Mouse (Mus musculus): ENCODE results near the gene Abcc4. TPM values are rescaled to one million over a fixed set of nuclear protein-coding genes. Genes with fewer than 3 reads are reported as not detected.
"Not testable (repeated sequence)": the region's sequence is repeated elsewhere in the genome, so short reads cannot be mapped to it uniquely, and the experiment has no call there.

The Abcc4 gene
- total RNA-seq, 2 experiments from 2014 or later, result 7.7 to 9.2 TPM

DNA sequence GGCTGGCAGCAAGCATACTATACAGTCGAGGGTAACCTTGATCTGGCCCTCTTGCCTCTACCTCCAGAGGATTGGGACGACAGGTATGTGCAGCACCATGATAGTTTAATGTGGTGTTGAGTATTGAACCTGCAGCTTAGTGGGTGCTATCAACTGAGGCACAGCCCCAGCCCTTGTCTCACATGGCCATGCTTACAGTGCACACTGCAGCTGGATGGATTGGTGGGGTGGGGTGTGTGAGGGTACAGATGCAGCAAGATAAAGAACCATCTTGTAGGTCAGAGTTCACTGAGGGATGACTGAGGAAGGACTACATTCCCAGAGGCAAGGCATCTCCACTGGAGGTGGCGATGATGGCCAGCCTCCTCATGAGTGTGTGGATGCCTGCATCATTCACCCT, 174.5 kb downstream of the Abcc4 start:
- no peak for DNase-seq (ENCODE audit: extremely low spot score in 1 of 2, low spot score in 1 of 2)

DNA sequence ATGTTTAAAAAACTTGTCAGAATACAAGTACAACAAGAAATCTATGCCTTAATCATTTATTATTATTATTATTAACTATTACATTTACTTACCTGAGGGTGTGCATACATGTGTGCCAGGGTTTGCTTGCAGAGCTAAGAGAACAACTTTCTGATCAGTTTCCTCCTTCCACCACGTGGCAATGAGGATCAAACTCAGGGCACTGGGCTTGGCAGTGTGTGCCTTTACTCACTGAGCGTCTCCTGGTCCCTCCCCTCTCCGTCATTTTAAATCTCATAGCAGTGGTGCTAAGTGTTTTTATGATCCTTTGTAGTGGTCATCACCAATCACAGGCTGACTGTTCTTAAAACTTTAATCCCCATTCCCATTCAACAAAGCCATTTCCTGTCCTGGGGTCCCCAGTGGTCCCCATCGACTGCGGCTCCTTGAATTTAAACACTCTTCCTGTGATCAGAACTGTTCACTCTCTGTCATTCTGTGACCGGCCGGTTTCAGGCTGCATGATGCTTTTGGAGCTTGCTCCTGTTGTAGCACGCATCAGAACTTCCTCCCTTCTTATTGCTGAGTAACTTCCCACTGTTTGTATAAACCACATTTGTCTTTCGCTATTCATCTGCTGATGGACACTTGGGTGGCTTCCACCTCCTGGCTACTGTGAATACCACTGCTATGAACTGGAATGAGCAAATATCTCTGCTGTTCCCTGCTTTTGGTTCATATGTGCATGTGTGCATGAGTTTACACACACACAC, 191.6 kb downstream of the Abcc4 start:
- no peak for DNase-seq (ENCODE audit: extremely low spot score in 1 of 2, low spot score in 1 of 2)

DNA sequence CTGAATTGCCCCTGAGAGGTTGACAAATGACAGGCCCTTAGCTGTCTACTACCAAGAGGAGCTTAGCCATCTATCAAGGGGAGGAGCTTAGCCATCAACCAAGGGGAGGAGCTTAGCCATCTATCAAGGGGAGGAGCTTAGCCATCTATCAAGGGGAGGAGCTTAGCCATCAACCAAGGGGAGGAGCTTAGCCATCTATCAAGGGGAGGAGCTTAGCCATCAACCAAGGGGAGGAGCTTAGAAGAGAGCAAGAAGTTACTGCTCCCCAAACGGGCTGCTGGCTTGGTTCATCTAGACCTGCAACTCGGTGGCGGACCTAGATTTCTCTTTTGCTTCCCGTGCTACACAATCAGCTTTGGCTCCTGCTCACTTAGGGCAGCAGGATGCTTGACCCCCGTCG, 194.3 kb downstream of the Abcc4 start:
- not testable (repeated sequence) for DNase-seq (ENCODE audit: extremely low spot score in 1 of 2, low spot score in 1 of 2)

DNA sequence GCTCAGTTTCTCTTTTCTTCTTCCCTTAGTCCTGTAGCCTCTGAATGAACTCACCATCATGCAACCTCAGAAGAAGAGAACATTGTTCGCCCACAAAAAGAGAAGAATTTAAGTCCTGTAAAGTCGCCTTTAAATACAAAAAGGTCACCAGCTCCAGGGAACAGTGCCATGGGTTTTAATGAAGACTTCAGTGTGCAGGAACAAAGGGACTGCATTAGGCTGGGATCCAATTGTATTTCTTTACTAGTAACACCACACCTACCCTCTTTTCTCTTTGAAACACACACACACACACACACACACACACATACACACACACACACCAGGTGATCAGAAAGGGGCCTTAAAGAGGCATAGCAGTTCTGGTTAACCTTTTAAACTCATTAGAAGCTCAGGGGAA, 195.2 kb downstream of the Abcc4 start:
- no peak for DNase-seq (ENCODE audit: extremely low spot score in 1 of 2, low spot score in 1 of 2)

DNA sequence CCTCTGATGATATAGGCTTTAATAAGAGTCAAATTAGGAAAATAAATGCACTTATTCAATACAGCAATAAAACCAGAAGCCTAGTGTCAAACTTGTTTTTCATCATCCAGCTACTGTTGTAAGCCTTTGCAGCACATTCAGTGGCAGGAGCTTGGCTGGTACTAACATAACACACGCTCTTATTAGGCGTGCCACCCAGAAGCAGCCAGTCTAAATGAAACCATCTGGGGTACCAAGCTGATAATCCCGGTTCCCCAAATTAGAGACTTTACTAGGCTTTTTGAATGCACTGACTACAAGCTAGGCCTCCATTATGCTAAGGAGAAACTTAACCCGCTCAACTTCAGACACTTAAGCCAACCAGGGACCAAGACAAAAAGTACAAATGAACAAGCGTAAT, 195.8 kb downstream of the Abcc4 start:
- no peak for DNase-seq (ENCODE audit: extremely low spot score in 1 of 2, low spot score in 1 of 2)

DNA sequence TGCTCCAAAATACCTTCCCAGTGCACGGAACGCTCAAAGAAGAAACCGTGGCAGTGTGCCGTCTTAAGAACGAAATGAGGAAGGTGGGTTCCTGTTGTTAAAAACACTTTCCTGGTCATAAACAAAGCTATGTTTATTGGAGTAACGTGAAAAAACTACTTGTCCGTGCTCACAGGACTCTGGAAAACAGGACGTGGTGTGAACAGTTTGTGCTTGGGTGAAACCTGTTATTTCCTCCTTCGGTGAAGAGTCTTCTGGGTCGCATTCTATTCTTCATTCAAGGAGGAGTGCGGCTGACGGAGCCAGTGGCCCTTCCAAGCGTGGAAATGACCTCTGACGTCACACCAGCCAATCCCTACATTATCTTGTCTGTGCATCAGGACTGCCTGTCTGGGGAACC, 198.2 kb downstream of the Abcc4 start:
- DNase-seq (ENCODE audit: extremely low spot score in 1 of 2, low spot score in 1 of 2), result no peak

DNA sequence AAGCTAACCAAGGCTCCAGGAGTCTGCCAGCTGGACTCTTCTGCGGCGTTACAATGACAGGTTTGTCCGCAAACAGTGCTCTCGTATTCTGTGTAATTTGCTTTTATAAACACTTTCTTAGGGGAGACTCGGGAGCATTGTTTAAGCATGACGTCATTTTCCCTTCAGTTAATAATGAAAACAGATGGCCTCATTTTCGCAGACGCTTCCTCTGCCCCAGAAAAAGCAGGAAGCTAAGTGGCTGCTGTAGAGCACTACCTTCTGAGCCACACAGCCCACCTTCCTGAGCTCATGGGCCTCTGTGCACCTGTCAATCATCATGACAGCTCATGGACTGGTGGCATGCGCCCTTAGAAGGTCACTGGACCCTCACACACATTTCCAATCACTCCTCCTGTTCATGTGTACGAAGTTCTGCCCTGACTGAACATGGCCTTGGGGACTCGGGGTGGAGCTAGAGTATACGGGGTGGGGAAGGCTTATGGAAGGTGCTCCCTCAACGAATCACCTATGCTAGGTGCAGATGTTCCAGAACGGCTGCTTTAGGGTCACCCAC, 199.3 kb downstream of the Abcc4 start:
- no peak for DNase-seq (ENCODE audit: extremely low spot score in 1 of 2, low spot score in 1 of 2)

DNA sequence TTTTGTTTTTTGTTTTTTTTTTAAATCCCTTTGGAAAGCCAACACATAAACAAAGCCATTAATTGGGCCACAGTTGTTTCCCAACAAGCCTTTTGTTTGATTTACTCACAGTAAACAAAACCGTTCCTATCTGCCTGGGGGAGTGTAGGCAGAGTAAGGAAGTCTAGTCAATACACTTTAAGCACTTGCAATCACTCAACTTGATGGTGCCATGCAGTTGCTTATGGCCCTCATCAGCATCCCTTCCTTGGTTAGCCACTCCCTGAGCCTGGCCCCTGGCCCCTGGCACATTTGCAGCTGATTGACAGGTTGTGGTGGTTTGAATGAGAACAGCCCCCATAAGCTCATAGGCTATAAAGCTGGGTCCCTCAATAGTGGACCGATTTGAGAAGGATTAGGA, 209.3 kb downstream of the Abcc4 start:
- DNase-seq (ENCODE audit: extremely low spot score in 1 of 2, low spot score in 1 of 2), result no peak

DNA sequence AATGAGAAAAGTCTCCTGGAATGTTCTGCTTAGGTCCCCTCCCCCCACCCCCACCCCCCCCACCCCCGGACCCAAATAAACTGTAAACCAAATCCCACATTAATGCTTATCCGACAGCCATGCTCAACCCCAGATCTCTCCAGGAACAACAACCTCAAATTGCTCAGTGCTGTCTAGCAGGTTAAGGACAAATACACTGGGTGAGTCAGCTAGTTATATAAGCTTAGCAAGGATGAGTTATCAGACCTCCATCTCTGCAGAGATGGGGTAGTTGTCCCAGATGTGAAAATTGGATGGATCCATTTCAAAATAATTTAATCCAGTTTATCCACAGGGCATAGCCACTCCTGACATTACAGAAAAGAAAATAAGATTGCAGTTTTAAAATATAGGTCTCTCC, 210.6 kb downstream of the Abcc4 start:
- no peak for DNase-seq (ENCODE audit: extremely low spot score in 1 of 2, low spot score in 1 of 2)

DNA sequence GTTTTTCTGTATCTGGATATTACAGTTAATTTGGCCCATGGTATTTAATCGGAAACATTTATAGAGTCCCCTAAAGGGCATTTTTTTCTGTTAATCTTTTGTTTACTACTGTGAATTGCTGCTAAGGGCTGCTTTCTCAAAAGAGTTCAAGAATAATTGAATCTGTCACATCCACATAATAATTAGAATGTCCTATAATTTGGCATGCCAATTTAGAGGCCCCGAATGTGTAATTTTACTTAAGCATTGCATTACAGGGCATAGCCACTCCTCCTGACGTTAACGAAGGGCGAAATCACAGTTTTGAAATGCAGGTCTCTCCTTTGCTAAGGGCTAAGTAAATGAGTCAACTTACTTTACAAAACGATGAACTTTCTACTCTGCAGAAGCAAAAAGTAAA, 214.3 kb downstream of the Abcc4 start:
- DNase-seq (ENCODE audit: extremely low spot score in 1 of 2, low spot score in 1 of 2), result no peak

DNA sequence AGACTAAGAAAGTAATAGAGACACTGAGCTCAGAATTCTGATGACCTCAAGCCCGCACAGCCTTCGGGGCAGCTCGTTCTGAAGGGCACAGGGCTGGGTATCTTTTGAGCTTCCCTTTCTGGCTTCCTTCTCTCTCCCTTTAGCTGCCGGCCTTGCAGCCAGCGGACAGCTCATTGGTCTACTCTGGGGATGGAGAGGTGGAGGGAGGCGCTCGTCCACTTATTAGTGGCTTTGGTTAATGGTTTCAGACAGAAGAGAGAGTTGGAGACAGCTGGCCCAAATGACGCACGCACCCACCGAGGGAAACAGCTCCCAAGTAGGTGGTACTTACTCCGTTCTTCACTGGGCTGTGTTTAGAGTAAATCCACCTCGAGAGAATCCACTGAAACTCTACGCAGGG, 214.7 kb downstream of the Abcc4 start:
- DNase-seq (ENCODE audit: extremely low spot score in 1 of 2, low spot score in 1 of 2), result no peak

DNA sequence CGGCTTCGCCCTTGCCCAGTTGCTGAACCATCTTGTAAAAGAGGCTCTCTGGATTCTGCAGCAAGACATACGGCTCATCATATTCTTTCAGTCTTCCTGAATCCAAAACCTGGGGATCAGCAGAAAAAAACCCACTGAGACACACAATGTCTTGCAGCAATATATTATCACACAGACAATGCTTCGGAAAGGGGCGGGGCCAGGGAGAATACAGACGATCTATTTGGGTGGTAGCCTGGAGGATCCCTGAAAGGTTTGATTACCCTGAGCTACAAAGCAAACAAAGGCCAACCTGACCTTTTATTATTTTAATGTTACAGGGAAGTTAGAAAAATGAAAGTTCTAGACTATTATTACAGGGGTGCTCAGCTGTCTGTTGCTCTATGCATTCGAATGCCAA, 215.5 kb downstream of the Abcc4 start:
- no peak for DNase-seq (ENCODE audit: extremely low spot score in 1 of 2, low spot score in 1 of 2)

DNA sequence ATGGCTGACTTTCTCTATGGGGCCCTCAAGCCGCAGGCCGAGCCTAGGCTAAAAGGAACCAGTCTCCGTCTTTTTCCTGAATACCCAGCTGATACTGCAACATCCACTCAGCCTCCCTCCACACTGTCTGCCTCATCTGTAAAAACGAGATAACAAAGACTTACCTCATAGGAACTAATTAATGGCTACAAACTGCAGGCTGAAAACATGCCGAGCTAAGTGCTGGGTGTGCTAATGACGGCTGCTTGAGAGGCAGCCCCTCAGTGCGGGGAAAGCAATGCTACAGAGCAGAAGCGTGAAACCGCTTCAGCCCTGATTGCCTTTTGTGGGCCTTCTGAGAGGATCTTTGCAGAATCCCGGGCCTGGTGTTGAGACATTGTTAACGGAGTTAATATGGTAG, 219.7 kb downstream of the Abcc4 start:
- no peak for DNase-seq (ENCODE audit: extremely low spot score in 1 of 2, low spot score in 1 of 2)

DNA sequence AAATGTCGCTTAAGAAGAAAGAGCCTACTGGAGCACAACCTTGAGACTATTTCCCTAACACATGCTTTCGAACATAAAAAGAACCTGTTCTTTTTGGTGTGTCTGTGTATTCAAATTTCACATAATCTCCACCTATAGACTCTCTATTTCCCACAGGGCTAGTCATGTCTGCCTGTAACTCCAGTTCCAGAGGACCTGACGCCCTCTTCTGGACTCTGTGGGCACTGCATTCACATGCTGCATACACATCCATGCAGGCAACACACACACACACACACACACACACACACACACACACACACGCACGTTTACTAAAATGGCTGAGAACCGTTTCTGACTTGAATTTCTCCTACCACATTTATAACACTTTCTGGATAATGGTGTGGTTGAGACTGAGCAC, 220.4 kb downstream of the Abcc4 start:
- no peak for DNase-seq (ENCODE audit: extremely low spot score in 1 of 2, low spot score in 1 of 2)

DNA sequence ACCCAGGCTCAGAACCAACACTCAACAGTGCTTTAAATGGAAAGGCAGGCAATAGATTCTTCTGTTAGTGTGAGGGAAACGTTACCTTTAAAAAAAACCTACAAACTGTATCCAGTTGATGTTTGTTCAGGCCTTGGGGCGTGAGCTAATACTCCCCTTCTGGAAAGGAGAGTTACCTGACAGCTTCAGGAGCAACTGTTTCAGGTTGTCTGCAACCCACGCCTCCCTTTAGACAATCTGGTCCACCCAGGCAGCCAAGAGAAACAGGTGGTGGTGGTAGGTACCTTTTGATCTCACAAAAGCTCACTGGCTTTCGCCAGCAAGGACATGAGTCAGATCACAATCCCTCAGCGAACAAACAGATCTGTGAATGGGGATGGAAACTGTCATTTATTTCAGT, 223.7 kb downstream of the Abcc4 start:
- no peak for DNase-seq (ENCODE audit: extremely low spot score in 1 of 2, low spot score in 1 of 2)

DNA sequence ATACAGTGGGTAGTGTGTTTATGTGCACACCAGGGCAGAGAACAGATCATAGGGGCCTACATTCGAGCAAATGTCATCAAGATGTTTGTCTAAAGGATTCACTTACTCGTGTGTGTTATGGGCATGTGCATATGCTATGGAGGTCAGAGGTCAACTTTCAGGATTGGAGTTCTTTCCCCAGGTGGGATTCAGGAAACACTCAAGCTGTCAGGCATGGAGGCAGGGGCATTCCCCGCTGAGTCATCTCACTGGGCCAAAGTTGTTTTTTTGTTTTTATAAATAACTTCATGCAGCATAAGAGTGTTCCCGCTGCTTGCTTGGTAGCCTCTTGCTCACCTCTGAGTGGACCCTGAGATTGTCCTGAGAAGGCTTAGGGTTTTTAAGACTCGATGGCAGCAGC, 224.2 kb downstream of the Abcc4 start:
- DNase-seq (ENCODE audit: extremely low spot score in 1 of 2, low spot score in 1 of 2), result no peak

DNA sequence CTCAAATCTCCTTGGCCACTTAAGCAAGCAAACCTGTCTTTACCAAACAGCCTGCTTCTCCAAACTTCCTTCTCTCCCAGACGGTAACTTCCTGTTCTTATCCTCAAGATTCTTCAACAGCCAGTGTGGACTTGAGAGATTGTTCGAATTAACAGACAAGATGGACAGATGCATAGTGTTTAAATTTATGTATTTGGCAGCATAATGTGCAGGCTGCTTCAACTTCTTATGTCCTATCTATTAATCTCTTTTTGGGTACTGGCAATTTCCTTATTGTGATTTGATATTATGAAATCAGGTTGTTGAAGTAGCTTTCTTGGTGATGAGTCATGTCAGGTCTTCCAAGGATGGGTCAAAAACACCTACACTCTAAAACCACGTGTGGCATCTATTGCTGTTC, 229.7 kb downstream of the Abcc4 start:
- DNase-seq (ENCODE audit: extremely low spot score in 1 of 2, low spot score in 1 of 2), result no peak

DNA sequence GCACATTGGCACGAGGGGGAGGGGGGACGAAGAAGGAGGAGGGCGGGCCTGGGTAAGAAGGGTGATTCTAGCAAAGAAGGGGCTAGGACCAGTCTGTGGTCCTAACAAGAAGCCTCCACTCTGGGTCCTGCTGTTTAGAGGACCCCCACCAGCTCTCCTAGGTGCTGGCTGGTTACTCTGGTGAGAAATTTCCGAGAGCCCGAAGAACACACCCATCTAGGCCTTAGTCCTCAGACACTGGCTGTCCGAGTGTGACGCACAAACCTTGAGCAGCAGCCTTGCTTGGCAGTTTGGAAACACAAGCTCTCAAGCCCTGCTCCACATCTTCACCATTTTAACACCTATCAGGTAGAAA, 230.9 kb downstream of the Abcc4 start:
- no peak for DNase-seq (ENCODE audit: extremely low spot score in 1 of 2, low spot score in 1 of 2)

DNA sequence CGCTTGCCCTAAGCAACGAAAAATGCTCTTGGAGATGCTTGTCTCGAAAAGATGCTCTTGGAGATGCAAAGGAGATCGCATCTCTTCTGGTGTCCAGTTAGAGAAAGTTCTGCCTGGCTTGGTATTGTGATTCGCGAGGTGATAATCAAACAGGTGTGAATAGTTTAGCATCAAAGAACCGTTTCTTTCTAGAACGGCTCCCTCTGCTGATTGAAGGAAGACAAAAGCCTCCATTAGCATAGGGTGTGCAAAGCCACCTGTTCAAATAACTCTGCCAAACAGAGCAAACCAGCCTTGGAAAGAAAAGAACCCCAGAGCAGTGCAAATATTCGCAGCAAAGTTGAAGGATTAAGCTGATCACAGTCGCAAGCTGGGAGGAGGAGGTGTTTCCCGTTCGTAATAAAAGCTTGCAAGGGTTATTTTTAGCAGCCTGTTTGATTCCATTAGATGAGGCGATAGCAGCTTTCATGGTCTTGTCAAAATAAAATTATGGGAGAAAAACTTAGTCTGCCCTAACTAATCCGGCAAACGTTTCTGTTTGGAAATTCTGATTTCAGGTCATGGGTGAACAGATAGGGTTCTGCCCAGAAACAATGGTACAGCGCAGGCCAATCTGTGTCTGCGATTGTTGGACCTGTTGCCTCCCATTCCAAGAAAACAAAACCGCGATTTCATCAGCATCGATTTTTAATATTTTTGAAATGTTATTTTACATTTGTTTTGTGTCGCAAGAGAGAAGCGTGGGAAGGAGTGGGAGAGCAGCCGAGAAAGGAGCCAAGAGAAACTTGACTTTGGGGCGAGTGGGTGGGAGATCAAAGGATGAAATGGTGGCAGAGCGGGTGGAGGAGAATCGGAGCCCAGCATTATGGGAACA, 231.6 kb downstream of the Abcc4 start:
- no peak for DNase-seq (ENCODE audit: extremely low spot score in 1 of 2, low spot score in 1 of 2)

DNA sequence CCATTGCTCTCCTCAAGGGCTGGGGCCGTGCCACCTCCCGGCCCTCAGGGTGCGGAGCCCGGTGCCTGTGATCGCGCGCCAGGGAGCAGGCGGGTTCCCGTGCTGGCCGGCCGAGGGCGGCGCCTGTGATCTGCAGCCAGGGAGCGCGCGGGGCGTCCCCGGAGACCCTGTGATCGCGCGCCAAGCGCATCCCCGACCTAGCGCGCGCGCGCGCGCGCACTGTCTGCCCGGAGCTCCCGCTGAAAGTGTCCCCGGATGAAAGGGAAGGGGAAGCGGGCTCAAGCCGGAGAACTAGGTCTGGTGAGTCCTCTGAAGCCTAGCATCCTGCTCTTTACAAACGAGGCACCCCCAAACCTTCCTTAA, 232.2 kb downstream of the Abcc4 start:
- peak; percentile 32 to 33 for DNase-seq (ENCODE audit: extremely low spot score in 1 of 2, low spot score in 1 of 2)

DNA sequence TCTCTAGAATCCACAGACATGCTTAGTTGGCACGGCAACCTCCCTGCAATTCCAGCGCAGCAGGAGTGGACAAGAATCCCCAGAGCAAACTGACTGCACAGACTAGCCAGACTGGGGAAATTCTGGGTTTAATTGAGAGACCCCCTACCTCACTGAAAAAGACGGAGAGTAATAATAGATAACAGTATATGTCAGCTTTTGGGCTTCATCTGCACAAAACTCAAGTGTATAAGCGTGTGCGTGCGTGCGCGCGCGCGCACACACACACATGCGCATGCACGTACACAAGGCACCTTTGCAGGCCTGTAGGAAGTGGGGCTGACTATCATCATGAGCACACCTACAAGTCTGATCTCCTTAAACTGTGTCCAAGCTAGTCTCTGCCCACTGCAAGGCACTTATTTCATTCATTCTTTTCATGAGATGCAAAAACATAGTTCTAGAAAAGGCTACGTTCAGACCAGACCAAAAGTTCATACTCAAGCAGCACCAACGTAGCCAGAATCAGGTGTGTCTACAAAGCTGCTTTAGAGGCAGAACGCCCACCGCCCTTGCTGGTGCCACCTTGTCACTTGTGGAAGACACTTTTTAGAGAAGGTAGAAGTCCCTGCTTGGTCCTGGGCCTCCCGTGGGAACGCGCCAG, 232.7 kb downstream of the Abcc4 start:
- DNase-seq (ENCODE audit: extremely low spot score in 1 of 2, low spot score in 1 of 2), result peak in 1 of 2 experiments; percentile 11
